Mouse (Mus musculus) lung, postnatal 0 days (tissue): ENCODE measurements around the gene Klf9.

ENCODE experiments used
- CTCF ChIP-seq: IDR thresholded peaks from 2 replicates; pipeline ENCODE4 v1.5.1; 2016; ENCODE audit warnings: antibody characterized with exemption, mild to moderate bottlenecking
- EP300 ChIP-seq: IDR thresholded peaks from 2 replicates; pipeline ENCODE4 v1.6.1; 2016; ENCODE audit warnings: antibody characterized with exemption, mild to moderate bottlenecking, control low read depth

DNA sequence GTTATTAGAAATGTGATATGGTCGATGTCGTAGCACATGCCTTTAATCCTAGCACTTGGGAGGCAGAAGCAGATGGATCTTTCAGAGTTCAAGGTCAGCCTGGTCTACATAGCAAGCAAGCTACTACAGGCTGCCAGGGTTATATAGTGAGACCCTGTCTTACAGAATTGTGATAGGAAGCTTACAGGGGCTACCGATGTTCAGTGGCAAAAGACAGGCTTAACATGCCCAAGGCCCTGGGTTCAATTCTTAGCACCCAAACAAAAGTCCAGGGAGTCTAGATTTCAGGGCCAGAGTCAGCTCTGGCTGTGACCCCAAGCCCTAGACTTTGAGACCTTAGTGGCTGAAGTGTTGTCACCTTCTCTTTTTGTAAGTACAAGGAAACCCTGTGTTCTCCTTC, 4.1 kb downstream of the Klf9 start:
- no peak for TF ChIP-seq EP300
- TF ChIP-seq CTCF: no peak
